Mouse (Mus musculus) brain, embryonic 14.5 days (tissue): ENCODE measurements around the gene Cfap20.

Experiments
- CTCF ChIP-seq: fragments of 200-500 bp; IDR thresholded peaks from 2 replicates; pipeline ENCODE4 v1.5.1; 2012; ENCODE audit warnings: inconsistent platforms, mild to moderate bottlenecking, moderate library complexity, borderline replicate concordance; ENCODE audit not compliant: insufficient read depth, insufficient read length; ENCODE audit errors: extremely low read depth
- POLR2A ChIP-seq: fragments of 200-500 bp; IDR thresholded peaks from 2 replicates; pipeline ENCODE4 v1.6.1; 2012; ENCODE audit warnings: mild to moderate bottlenecking, inconsistent platforms, borderline replicate concordance; ENCODE audit not compliant: poor library complexity, insufficient read depth, insufficient read length, severe bottlenecking; ENCODE audit errors: extremely low read depth

DNA sequence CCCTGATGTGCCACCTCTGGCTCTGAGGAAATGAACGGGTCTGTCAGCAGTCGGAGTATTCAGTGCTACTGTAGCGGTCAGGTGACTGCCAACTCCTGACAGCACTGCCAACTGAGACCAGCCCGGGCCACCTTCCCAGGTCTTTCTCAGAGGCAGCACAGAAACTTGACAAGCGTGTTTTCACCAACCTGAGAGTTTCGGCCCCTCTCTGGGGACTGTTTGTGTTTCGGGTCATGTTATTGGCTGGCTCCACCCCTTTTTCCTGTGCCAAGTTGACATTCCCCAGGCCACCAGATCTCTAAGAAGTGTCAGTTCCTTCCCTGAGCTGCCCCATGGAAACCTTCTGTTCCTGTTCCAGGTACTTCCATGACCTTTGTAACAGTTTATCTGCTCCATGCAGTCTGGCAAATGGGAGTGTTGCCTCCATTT, 56.8 kb downstream of the Cfap20 start:
- TF ChIP-seq CTCF (no peak), POLR2A (no peak)
